Mouse (Mus musculus) layer of hippocampus, postnatal 25 days (tissue): ENCODE measurements at regions not wholly inside any gene's neighbourhood (a gene's known extent, or its start where the extent isn't known, plus 50 kb on each side); places are given as distances from the start of the nearest gene placed in this dataset.

ENCODE experiments used
- DNase-seq, 2 experiments: peaks; one replicate each; pipeline ENCODE4 v3.0.0; 2022; ENCODE audit warnings: mixed read lengths in 2 of 2, low spot score in 1 of 2; ENCODE audit errors: extremely low spot score in 1 of 2

- DNase-seq, result no peak
These were observed 583.6 kb upstream of the Nectin3 start for GRCm38 (mm10) chr16:47081896-47082295.

DNA sequence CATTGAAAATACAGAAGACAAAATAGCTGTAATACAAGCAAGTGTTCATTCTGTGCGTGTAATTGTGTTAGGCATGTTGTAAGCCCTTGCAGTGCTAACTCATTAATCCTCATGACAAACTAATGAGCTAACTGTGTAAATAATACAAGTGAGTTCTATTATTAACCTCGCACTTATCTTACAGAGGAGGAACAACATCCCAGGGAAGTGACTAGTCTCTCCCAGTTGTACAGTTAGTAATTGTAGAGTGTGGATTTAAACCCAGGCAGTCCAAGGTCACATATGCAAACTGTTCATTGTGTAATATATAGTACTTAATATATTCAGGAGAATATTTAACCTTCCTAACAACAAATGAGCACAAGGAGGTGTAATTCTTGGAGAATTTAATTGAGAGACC is 582.0 kb upstream of the Nectin3 start:
- DNase-seq, result no peak

DNA sequence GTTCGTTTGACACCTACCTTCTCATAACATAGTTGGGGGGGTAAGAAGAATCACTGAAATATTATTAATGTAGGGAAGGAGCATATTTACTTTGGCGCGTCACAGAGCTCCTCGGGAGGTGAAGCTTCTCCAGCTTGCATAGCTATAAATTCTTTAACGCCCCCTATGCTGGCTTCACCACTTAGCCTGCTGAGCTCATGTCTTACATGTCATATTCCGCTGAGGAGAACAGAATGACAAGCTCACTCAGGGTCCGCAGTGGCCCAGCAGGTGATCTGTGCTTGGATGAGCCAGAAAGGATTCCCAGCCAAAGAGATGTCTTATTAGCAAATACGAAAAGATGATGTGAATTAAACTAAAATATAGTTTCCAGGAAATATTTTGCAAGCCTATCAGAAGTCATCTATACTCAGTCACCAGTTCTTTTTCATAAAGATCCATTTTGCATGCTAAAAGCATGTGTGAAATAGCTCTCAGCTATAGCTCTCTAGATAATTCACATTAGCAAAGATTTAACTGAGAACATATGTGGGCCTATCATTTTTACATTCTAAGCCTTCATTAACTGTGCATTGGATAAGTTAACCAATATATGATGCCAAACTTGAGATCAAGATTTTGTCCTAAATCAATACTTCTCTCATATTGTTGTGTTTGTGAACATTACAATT is 561.1 kb upstream of the Nectin3 start:
- no peak for DNase-seq

GRCm38 (mm10) chr16:47058811-47059210 is 560.5 kb upstream of the Nectin3 start:
- no peak for DNase-seq

DNA sequence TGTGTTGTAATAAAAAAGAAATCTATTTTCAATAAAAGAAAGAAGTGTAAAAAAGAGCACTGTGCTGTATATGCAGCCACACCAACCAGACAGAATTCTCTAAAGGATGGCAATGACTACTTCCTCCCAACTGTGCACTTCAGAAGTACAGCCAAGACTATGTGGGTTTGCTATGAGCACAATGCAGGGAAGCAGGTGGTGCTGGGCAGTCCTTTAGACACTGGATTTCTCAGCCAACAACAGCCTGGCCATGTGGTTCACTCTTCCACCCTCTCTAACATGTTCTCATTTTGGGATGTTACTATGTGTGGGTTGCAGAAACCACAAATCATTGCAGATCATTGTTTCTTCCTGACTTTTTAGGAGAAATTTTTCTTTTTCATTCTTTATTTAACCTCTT is 527.6 kb upstream of the Nectin3 start:
- DNase-seq, result no peak

- DNase-seq, result no peak
These were observed 519.2 kb upstream of the Nectin3 start for GRCm38 (mm10) chr16:47017486-47017885.

GRCm38 (mm10) chr16:46982910-46983600 is 484.7 kb upstream of the Nectin3 start:
- DNase-seq, result no peak

DNA sequence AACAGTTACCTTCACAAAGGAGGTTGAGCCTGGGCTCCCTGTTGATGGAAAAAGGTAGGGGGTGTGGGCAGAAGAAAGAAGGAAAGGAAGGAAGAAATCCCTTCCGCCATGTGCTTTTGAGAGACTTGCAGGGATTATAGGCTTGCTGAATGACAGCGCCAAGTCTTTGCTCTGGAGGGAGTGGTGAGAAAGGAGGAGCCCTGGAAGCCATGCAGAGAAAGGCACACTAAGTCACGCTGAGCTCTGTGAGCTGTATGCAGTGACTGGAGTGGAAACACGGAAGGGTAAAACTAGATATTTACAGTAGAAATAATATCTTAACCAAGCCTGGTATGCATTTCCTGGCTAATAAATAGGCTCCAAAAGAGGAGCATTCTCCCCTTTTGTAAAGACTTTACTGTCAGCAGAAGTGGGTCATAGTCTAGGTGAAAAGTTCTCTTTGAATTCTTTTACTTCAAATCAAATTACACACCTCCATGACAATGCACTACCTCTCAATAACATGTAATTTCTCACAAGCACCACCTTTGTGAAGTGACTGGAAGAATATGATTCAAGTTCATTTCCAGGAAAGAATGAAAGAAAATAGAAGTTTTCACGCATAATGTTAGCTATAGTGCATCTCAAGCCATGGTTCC is 484.1 kb upstream of the Nectin3 start:
- DNase-seq, result no peak

DNA sequence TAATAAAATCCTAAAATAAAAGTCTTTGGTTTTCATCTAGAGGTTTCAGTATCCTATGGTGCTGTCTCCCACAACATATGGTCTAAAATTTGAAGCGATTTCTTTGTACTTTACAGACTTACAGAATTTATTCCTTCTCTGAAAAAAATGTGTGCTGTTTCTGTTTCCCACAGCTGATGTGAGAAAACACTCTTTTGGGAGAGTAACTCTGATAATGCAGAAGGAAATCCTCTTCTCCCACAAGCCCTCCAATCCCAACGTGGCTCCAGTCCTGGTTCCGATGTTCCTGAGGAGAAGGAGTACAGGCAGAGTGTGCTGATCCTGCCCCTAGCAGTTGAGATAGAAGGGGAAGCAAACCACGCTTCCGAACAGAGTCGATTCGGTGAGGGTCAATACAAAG is 467.4 kb upstream of the Nectin3 start:
- DNase-seq, result no peak

- no peak for DNase-seq
These were observed 458.7 kb upstream of the Nectin3 start for GRCm38 (mm10) chr16:46956990-46957389.

DNA sequence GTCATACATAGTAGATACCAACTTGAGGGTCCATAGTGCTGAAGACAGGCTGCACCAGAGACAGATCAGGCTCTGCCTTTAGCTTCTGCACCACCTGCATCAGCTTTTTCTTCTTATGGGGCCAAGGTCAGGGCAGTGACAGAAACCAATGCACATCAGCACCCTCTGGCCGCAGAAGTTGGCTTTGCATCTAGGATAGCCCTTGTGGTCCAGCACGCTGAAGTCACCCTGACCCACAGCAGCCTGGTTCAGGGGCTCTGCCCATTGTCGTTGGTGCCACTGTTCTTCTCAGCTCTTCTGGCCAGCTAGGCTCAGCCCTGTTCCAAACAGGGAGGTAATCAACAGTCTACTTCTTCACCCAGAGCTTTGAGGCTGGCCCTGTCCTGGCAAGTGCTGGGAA is 427.7 kb upstream of the Nectin3 start:
- DNase-seq, result peak in 1 of 2 experiments; percentile 2

DNA sequence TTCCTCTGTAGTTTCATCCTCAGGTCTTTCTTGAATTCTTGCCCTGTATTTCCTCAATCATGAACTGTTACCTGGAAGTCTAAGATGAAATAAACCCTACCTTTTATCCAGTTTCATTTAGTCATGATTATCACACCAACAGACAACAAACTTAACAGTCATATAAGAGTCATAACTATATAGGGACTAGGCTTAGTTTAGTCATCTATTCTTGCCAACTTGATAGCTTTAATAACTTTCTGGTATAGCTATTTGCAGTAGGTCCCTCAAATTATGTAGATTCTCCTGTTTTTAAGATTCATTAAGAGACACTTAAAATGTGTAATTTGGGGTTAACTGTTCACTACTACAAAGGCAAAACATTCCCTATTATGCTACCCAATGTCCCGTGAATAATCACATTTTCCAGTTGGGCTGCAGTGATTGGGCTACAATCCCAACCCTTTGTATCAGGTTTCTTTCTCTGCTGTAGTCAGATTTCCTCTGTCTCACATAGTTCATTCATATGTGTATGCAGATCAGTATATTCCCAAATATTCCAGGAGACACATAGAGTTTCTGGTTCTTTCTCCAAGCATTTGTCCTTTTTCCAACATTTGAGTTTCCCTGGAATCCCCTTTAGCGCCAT is 396.4 kb upstream of the Nectin3 start:
- DNase-seq, result no peak

DNA sequence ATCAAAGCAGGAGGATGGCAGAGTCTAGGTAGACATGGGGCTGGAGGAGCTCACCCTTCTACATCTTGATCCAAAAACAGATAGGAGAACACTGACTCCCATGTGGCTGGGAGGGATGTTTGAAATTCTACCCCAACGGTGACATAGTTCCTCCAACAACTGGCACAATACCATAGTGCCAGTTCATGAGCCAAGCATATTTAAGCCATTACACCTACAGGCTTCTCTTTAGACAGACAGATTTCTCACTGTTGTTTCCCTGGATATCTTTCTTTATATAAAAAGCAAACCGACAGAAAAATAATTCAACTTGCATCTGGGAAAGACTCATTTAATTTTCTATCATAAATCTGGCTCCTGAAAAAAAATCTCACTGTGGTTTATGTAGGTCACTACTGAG is 380.4 kb upstream of the Nectin3 start:
- no peak for DNase-seq

DNA sequence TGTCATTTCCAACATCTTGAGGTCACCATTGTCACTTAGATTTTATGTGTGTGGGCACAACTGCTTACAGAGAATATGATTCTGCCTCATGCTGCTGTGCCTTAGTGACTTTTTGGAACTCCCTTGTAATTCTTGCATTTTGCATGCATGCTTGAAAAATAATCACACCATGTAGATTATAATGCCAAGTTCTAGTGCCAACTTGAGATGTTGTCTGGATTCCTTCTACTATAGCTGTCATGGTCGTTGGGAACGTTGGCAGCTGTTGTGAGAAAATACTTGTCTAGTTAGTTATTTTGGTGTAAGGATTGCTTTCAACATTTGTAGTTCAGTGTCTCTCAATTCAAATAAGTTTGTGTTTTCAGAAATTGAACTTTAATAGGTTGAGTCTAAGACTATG is 365.6 kb upstream of the Nectin3 start:
- DNase-seq, result no peak

DNA sequence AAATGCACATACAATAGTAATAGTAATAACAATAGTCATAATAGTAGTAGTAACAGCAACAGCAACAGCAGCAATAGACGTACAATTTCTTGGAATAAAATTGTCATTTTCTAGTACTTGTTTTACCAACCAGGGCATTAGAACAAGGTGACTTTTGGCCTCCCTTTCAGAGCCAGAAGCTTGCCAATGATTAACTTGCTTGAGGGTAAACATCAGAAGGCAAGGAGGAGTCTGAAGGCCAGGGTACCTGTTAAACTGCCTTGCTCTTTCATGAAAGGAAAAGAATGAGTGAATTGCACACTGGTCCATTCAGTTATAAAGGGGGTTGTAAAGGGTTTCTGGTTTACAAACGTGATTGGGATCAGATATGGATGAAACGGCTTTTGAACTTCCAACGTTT is 351.2 kb upstream of the Nectin3 start:
- no peak for DNase-seq

- no peak for DNase-seq
These were observed 350.4 kb upstream of the Nectin3 start for GRCm38 (mm10) chr16:46848755-46849154.

DNA sequence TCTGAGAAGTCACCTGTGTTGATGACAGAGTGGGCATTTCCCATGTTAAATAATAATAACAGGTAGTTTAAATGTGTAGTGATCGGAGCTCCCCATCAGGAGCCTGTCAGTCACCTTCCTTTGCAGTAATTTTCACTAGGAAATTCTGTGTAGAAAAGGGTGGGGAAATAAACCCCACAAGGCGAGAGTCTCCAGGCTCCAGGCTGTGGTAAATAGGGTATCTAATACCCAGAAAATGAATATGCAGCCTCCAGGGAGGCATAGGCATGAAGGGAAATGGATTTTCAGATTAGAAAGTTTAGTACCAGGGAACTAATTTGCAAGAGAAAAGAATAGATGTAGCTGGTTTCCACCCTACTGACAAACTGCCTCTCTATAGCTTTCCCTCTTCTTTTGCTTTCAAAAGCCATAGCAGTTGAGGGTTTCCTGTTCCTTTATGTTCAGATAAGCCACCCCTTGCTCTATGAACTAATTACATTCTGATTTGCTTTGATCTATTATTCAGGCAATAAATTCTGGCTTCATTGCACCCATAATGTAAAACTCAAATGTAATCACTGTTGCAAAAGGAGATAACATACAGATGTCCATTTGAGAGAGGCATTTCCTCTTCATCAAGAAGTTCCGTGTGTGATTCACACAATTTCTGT is 349.5 kb upstream of the Nectin3 start:
- DNase-seq, result no peak

GRCm38 (mm10) chr16:46841179-46841578 is 342.9 kb upstream of the Nectin3 start:
- DNase-seq, result no peak

DNA sequence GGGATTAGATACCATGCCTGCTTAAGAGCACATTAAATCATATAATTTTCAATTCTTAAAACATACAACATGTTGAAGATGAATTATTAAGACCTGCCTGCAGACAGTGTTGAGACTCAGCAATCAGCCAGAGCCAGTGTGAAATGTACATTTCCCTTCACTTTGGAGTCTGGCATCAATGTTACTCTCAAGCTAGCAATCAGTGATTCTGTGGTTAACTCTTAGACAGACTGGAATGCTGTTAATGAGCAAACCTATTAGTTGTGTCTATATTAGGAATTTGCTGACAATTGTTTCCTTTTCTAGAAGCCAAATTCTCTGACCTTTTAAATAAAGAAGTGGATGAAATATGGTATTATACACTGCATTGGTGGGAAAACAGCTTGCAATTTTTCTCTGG is 342.4 kb upstream of the Nectin3 start:
- no peak for DNase-seq

DNA sequence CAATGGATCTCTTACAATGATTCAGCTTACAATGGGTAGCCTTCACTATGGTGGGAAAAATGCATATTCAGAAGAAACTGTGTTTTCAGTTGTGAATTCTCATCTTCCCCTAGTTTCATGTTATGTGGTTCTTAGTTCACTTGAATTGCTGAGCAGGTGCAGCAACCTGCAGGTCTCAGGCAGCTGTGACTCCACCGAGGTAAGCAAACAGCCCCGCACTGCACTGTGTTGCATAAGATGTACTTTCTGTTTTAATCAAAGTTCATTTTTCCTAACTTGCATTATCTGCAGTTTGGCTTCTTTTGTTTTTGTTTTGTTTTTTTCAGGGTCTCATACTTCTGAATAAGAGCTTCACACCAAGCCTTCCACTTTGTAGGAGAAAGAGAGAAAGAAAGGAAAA is 326.8 kb upstream of the Nectin3 start:
- DNase-seq, result no peak

GRCm38 (mm10) chr16:46822753-46823152 is 324.4 kb upstream of the Nectin3 start:
- no peak for DNase-seq
